Mouse (Mus musculus) midbrain, embryonic 14.5 days (tissue): Measurements from ENCODE around the gene St6galnac4. TPM values are rescaled to one million over a fixed set of nuclear protein-coding genes. Genes with fewer than 3 reads are reported as not detected.

Experiments
- ATAC-seq: fragments of 200-750 bp; cut with Nextera tagmentation; 2 replicates; pipeline ENCODE4 v1.8.0; 2017; ENCODE audit warnings: moderate number of reproducible peaks, moderate library complexity; ENCODE audit not compliant: low FRiP score, low TSS enrichment
- DNase-seq: peaks from one replicate; pipeline ENCODE4 v3.0.0-alpha.2; 2015
- H3K27ac ChIP-seq: fragments of 300-500 bp; sonication (generic); replicated peaks from 2 replicates; pipeline ENCODE4 v1.5.1; 2014; ENCODE audit warnings: mild to moderate bottlenecking, low read depth, low read length, moderate library complexity
- H3K27me3 ChIP-seq: fragments of 300-500 bp; sonication (generic); 2 replicates; pipeline ENCODE4 v1.6.1; 2014; ENCODE audit warnings: low read length, control low read depth, mixed read lengths; ENCODE audit not compliant: control insufficient read depth, insufficient read depth
- H3K36me3 ChIP-seq: fragments of 300-500 bp; sonication (generic); 2 replicates; pipeline ENCODE4 v1.6.1; 2014; ENCODE audit warnings: low read length, control low read depth; ENCODE audit not compliant: control insufficient read depth, insufficient read depth
- H3K4me1 ChIP-seq: fragments of 300-500 bp; sonication (generic); 2 replicates; pipeline ENCODE4 v1.6.1; 2014; ENCODE audit warnings: mild to moderate bottlenecking, antibody characterized with exemption, low read length, control low read depth; ENCODE audit not compliant: control insufficient read depth, insufficient read depth
- H3K4me2 ChIP-seq: fragments of 300-500 bp; sonication (generic); 2 replicates; pipeline ENCODE4 v1.6.1; 2014; ENCODE audit warnings: mild to moderate bottlenecking, low read length, moderate library complexity
- H3K4me3 ChIP-seq: fragments of 300-500 bp; sonication (generic); replicated peaks from 2 replicates; pipeline ENCODE4 v1.5.1; 2014; ENCODE audit warnings: low read depth, low read length
- H3K9ac ChIP-seq: fragments of 300-500 bp; sonication (generic); replicated peaks from 2 replicates; pipeline ENCODE4 v1.6.1; 2014; ENCODE audit warnings: mild to moderate bottlenecking, low read length, moderate library complexity
- H3K9me3 ChIP-seq: fragments of 300-500 bp; sonication (generic); 2 replicates; pipeline ENCODE4 v1.6.1; 2016; ENCODE audit warnings: low read length, control low read depth, mixed read lengths; ENCODE audit not compliant: control insufficient read depth
- WGBS: fragments of 180-500 bp; shearing (Covaris S2); extraction: QIAGEN DNeasy Blood & Tissue Kit; methylation state at CpG from one replicate; pipeline ENCODE4 v1.1.7; 2014; 5-methylcytosine and 5-hydroxymethylcytosine counted together
- polyA plus RNA-seq: library from polyadenylated mRNA; unstranded; fragments of >200 nt; fragmentation: Nextera tagmentation; extraction: Ambion mirVana; gene quantifications from 2 replicates; pipeline ENCODE4 v1.2.1, GENCODE M21; 2014

The St6galnac4 gene
- polyA plus RNA-seq, 1 experiment from 2014 or later, result 20.1 TPM

GRCm38 (mm10) chr2:32631737-32632394 is 45.0 kb downstream of the St6galnac4 start:
- peaks cover 20% of the 10 kb centered on the region for H3K4me1 ChIP-seq
- H3K36me3 ChIP-seq, result peaks cover 10% of the 10 kb centered on the region
- WGBS, result 45% methylated on average over 7 of the region's 7 CpGs
- ATAC-seq, result no peak
- no peak overlapping the region for H3K4me3 ChIP-seq
- no peak overlapping the region for H3K27ac ChIP-seq
- no peaks in the 10 kb centered on the region for H3K9me3 ChIP-seq
- H3K4me2 ChIP-seq, result no peak overlapping the region
- H3K27me3 ChIP-seq, result no peaks in the 10 kb centered on the region
- peak; percentile 86 for DNase-seq
- H3K9ac ChIP-seq, result no peak overlapping the region

GRCm38 (mm10) chr2:32633660-32634059 is 46.8 kb downstream of the St6galnac4 start:
- H3K27ac ChIP-seq, result no peak overlapping the region
- no peak for ATAC-seq
- WGBS, result 74% methylated on average over 5 of the region's 5 CpGs

DNA sequence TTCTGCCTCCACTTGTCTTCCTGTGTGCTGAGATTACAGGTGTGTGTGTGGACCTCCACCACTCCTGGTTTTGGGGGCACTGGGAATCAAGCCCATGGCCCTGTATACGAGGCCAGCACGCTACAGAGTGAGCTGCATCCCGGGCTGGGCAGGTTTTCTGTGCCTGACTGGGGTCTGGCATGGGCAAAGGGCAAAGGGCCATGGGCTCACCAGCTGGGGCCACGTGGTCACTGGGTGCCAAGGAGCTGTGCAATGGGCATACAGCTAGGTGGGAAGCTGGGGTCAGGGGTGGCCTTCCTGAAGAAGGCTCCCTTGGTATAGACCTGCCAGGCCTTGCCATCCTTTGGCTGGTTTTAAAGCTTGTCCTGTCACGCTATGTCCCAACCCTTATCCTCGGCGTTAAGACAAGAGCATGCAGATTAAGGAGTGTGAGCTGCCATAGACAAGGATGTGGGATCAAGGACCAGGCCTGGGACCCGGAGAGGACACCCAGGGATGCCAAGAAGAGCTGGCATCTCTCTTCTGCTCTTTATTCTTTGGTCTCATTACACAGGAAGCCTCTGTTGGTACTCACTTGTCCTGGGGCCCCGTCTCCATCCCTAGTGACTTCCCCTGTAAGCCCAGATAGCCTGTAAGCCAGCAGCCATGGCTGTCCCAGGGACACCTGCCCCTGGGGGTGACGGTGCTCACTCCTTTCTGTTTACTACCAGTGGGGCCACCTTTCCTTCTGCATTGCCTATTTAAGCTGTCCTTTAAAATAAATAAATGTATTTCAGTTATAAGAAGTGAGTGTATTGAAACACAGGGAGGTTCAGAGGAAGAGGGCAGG is 47.6 kb downstream of the St6galnac4 start:
- ATAC-seq (no peak), DNase-seq (no peak)
- H3K27me3 ChIP-seq, result no peaks in the 10 kb centered on the region
- no peak overlapping the region for H3K4me2 ChIP-seq
- H3K4me3 ChIP-seq, result no peak overlapping the region
- peaks cover 5% of the 10 kb centered on the region for H3K4me1 ChIP-seq
- 82% methylated on average over 10 of the region's 10 CpGs for WGBS
- H3K9ac ChIP-seq, result no peak overlapping the region
- peaks cover 10% of the 10 kb centered on the region for H3K36me3 ChIP-seq
- no peaks in the 10 kb centered on the region for H3K9me3 ChIP-seq
- H3K27ac ChIP-seq, result no peak overlapping the region

More at GRCm38 (mm10) chr2:32633660-32634059, 46.8 kb downstream of the St6galnac4 start:
- no peaks in the 10 kb centered on the region for H3K9me3 ChIP-seq
- no peaks in the 10 kb centered on the region for H3K27me3 ChIP-seq
- no peak overlapping the region for H3K4me2 ChIP-seq
- no peak for DNase-seq
- no peak overlapping the region for H3K4me3 ChIP-seq
- H3K36me3 ChIP-seq, result peaks cover 10% of the 10 kb centered on the region
- H3K4me1 ChIP-seq, result peaks cover 13% of the 10 kb centered on the region
- no peak overlapping the region for H3K9ac ChIP-seq

- no peak for DNase-seq
- no peaks in the 10 kb centered on the region for H3K9me3 ChIP-seq
- WGBS, result 88% methylated on average over 7 of the region's 7 CpGs
- H3K27me3 ChIP-seq, result no peaks in the 10 kb centered on the region
- no peak for ATAC-seq
- no peak overlapping the region for H3K9ac ChIP-seq
- H3K27ac ChIP-seq, result no peak overlapping the region
- no peak overlapping the region for H3K4me3 ChIP-seq
- peaks cover 8% of the 10 kb centered on the region; the same call in 1 of the 2 replicates for H3K36me3 ChIP-seq
- H3K4me1 ChIP-seq, result 0 out of 2 replicates have a peak, but pooled peaks cover 3% of the 10 kb centered on the region
- H3K4me2 ChIP-seq, result no peak overlapping the region
These were observed 49.7 kb downstream of the St6galnac4 start for GRCm38 (mm10) chr2:32636617-32637016.

DNA sequence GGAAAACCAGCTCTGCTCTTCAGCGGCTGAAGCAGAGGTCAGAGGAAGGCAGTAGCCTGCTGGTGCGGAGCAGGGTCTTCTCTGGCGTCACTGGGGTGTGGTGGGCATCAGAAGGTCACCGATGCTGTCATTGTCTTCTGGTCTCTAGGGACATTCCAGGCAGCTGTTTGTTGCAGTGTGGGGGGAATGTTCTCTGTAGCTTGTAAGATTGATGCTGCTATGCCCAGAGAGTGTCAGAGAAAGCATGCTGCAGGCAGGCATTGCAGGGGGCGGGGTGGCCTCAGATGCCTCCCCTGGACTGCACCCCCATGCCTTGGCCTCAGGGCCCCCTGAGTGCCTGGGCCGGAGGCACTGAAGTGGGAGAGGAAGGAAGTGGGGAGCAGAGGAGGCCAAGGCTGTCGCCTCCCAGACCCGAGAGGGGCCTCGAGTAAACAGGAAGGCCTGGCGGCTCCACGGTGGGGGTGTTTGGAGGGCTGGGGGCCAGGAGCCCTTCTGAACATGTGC is 50.9 kb downstream of the St6galnac4 start:
- Histone ChIP-seq H3K27me3 (no peaks in the 10 kb centered on the region), H3K27ac (no peak overlapping the region), H3K4me1 (0 out of 2 replicates have a peak, but pooled peaks cover 3% of the 10 kb centered on the region), H3K36me3 (peaks cover 8% of the 10 kb centered on the region; the same call in 1 of the 2 replicates), H3K4me2 (no peak overlapping the region), H3K4me3 (no peak overlapping the region), H3K9ac (no peak overlapping the region), H3K9me3 (no peaks in the 10 kb centered on the region)
- DNase-seq (no peak), ATAC-seq (no peak)
- WGBS, result 47% methylated on average over 11 of the region's 11 CpGs

DNA sequence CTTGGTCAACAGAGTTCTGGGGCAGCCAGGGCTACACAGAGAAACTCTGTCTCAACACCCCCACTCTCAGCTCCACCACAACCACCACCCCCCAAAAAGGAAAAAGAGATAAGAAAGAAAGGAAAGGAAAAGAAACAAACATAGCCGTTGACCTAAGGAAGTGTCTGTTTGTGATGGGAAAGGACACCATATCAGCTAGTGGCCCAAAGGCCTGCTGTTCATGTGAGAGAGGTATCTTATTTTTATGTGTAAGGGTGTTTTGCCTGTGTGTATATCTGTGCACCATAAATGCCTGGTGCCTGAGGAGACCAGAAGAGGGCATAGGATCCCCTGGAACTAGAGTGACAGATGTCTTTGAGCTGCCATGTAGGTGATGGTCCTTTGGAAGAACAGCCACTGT is 52.7 kb downstream of the St6galnac4 start:
- 88% methylated on average over 1 of the region's 1 CpGs for WGBS
- no peak overlapping the region for H3K4me3 ChIP-seq

DNA sequence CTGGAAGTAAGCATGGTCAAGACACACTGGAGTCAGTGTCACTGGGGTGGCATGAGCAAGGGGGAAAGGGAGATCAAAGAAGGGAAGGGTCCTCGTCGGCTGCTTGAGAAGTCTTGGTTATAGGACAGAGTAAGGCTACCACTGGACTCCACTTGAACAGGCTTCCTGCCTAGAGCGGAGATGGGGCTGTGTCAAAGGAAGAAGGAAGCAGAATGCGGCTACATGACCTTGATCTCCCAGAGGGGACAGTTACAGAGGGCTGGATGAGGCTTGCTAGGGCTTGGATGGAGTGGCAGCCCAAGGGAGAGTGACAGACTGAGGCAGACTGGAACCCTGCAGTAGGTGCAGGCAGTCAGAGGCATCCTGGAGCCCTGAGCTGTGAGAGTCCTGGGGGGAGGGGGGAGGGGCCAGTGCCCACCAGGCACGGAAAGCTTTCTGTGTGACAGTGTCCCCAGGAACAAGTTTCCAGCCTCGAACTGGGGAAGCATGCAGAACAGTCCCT is 53.7 kb downstream of the St6galnac4 start:
- no peaks in the 10 kb centered on the region for H3K9me3 ChIP-seq
- 63% methylated on average over 6 of the region's 6 CpGs for WGBS
- H3K36me3 ChIP-seq, result no peaks in the 10 kb centered on the region
- H3K4me1 ChIP-seq, result 0 out of 2 replicates have a peak, but pooled peaks cover 3% of the 10 kb centered on the region
- H3K4me2 ChIP-seq, result no peak overlapping the region
- DNase-seq, result no peak
- ATAC-seq, result no peak
- no peak overlapping the region for H3K9ac ChIP-seq
- no peaks in the 10 kb centered on the region for H3K27me3 ChIP-seq
- no peak overlapping the region for H3K27ac ChIP-seq
- no peak overlapping the region for H3K4me3 ChIP-seq

More for the DNA sequence above, 52.7 kb downstream of the St6galnac4 start:
- no peak for DNase-seq
- H3K27me3 ChIP-seq, result no peaks in the 10 kb centered on the region
- no peaks in the 10 kb centered on the region for H3K9me3 ChIP-seq
- H3K4me1 ChIP-seq, result 0 out of 2 replicates have a peak, but pooled peaks cover 3% of the 10 kb centered on the region
- H3K36me3 ChIP-seq, result no peaks in the 10 kb centered on the region
- H3K4me2 ChIP-seq, result no peak overlapping the region
- no peak overlapping the region for H3K27ac ChIP-seq
- no peak overlapping the region for H3K9ac ChIP-seq
- no peak for ATAC-seq

- H3K36me3 ChIP-seq, result no peaks in the 10 kb centered on the region
- 82% methylated on average over 5 of the region's 5 CpGs for WGBS
- H3K4me1 ChIP-seq, result 0 out of 2 replicates have a peak, but pooled peaks cover 3% of the 10 kb centered on the region
- ATAC-seq (no peak), DNase-seq (no peak)
- no peaks in the 10 kb centered on the region for H3K9me3 ChIP-seq
- no peak overlapping the region for H3K9ac ChIP-seq
- no peak overlapping the region for H3K27ac ChIP-seq
- no peak overlapping the region for H3K4me2 ChIP-seq
- H3K27me3 ChIP-seq, result no peaks in the 10 kb centered on the region
- H3K4me3 ChIP-seq, result no peak overlapping the region
These were observed 54.9 kb downstream of the St6galnac4 start for GRCm38 (mm10) chr2:32641810-32642209.
